Mouse (Mus musculus) midbrain, embryonic 14.5 days (tissue): ENCODE results near the gene Krt24. TPM values are rescaled to one million over a fixed set of nuclear protein-coding genes. Genes with fewer than 3 reads are reported as not detected.
"Not testable (repeated sequence)": the region's sequence is repeated elsewhere in the genome, so short reads cannot be mapped to it uniquely, and the experiment has no call there.

Source experiments
- ATAC-seq: fragments of 200-750 bp; cut with Nextera tagmentation; 2 replicates; pipeline ENCODE4 v1.8.0; 2017; ENCODE audit warnings: moderate number of reproducible peaks, moderate library complexity; ENCODE audit not compliant: low FRiP score, low TSS enrichment
- DNase-seq: peaks from one replicate; pipeline ENCODE4 v3.0.0-alpha.2; 2015
- H3K27ac ChIP-seq: fragments of 300-500 bp; sonication (generic); replicated peaks from 2 replicates; pipeline ENCODE4 v1.5.1; 2014; ENCODE audit warnings: mild to moderate bottlenecking, low read depth, low read length, moderate library complexity
- H3K27me3 ChIP-seq: fragments of 300-500 bp; sonication (generic); 2 replicates; pipeline ENCODE4 v1.6.1; 2014; ENCODE audit warnings: low read length, control low read depth, mixed read lengths; ENCODE audit not compliant: control insufficient read depth, insufficient read depth
- H3K36me3 ChIP-seq: fragments of 300-500 bp; sonication (generic); 2 replicates; pipeline ENCODE4 v1.6.1; 2014; ENCODE audit warnings: low read length, control low read depth; ENCODE audit not compliant: control insufficient read depth, insufficient read depth
- H3K4me1 ChIP-seq: fragments of 300-500 bp; sonication (generic); 2 replicates; pipeline ENCODE4 v1.6.1; 2014; ENCODE audit warnings: mild to moderate bottlenecking, antibody characterized with exemption, low read length, control low read depth; ENCODE audit not compliant: control insufficient read depth, insufficient read depth
- H3K4me2 ChIP-seq: fragments of 300-500 bp; sonication (generic); 2 replicates; pipeline ENCODE4 v1.6.1; 2014; ENCODE audit warnings: mild to moderate bottlenecking, low read length, moderate library complexity
- H3K4me3 ChIP-seq: fragments of 300-500 bp; sonication (generic); replicated peaks from 2 replicates; pipeline ENCODE4 v1.5.1; 2014; ENCODE audit warnings: low read depth, low read length
- H3K9ac ChIP-seq: fragments of 300-500 bp; sonication (generic); replicated peaks from 2 replicates; pipeline ENCODE4 v1.6.1; 2014; ENCODE audit warnings: mild to moderate bottlenecking, low read length, moderate library complexity
- H3K9me3 ChIP-seq: fragments of 300-500 bp; sonication (generic); 2 replicates; pipeline ENCODE4 v1.6.1; 2016; ENCODE audit warnings: low read length, control low read depth, mixed read lengths; ENCODE audit not compliant: control insufficient read depth
- WGBS: fragments of 180-500 bp; shearing (Covaris S2); extraction: QIAGEN DNeasy Blood & Tissue Kit; methylation state at CpG from one replicate; pipeline ENCODE4 v1.1.7; 2014; 5-methylcytosine and 5-hydroxymethylcytosine counted together
- polyA plus RNA-seq: library from polyadenylated mRNA; unstranded; fragments of >200 nt; fragmentation: Nextera tagmentation; extraction: Ambion mirVana; gene quantifications from 2 replicates; pipeline ENCODE4 v1.2.1, GENCODE M21; 2014

Krt24 gene
- polyA plus RNA-seq, 1 experiment from 2014 or later, result not detected

- ATAC-seq (no peak), DNase-seq (no peak)
- no peak overlapping the region for H3K4me2 ChIP-seq
- H3K27ac ChIP-seq, result no peak overlapping the region
- no peaks in the 10 kb centered on the region for H3K27me3 ChIP-seq
- H3K9me3 ChIP-seq, result no peaks in the 10 kb centered on the region
- H3K9ac ChIP-seq, result no peak overlapping the region
- no peaks in the 10 kb centered on the region for H3K4me1 ChIP-seq
- no peaks in the 10 kb centered on the region for H3K36me3 ChIP-seq
- WGBS, result 66% methylated on average over 5 of the region's 5 CpGs
- no peak overlapping the region for H3K4me3 ChIP-seq
Measured at GRCm38 (mm10) chr11:99250241-99250640, 34.8 kb downstream of the Krt24 start.

DNA sequence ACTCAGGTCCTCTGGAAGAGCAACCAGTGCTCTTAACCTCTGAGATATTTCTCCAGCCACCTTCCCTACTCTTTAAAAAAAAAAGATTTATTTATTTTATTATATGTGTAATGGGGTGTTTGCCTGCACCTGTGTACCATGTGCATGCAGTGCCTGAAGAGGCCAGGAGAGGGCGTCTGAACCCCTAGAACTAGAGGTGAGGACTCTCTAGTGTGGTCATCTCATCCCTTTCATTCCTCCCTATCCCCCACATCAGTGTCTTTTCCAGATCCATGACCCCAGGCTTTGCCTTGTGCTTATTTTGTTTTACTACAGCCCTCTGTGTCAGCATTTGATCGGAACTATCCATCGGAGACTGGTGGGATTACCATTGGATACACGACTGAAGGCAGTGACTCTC is 35.9 kb downstream of the Krt24 start:
- H3K27ac ChIP-seq, result no peak overlapping the region
- no peak for ATAC-seq
- no peaks in the 10 kb centered on the region for H3K27me3 ChIP-seq
- WGBS, result 60% methylated on average over 4 of the region's 4 CpGs
- H3K9me3 ChIP-seq, result no peaks in the 10 kb centered on the region
- DNase-seq, result peak; percentile 27
- H3K4me3 ChIP-seq, result no peak overlapping the region
- no peaks in the 10 kb centered on the region for H3K36me3 ChIP-seq
- no peak overlapping the region for H3K4me2 ChIP-seq
- no peak overlapping the region for H3K9ac ChIP-seq
- H3K4me1 ChIP-seq, result no peaks in the 10 kb centered on the region

- no peak overlapping the region for H3K4me3 ChIP-seq
- DNase-seq (no peak), ATAC-seq (no peak)
- H3K36me3 ChIP-seq, result no peaks in the 10 kb centered on the region
- H3K4me1 ChIP-seq, result no peaks in the 10 kb centered on the region
- H3K9ac ChIP-seq, result no peak overlapping the region
- 92% methylated on average over 4 of the region's 4 CpGs for whole genome bisulfite sequencing
- no peaks in the 10 kb centered on the region for H3K27me3 ChIP-seq
- H3K27ac ChIP-seq, result no peak overlapping the region
- H3K9me3 ChIP-seq, result no peaks in the 10 kb centered on the region
- no peak overlapping the region for H3K4me2 ChIP-seq
Measured at GRCm38 (mm10) chr11:99247916-99248315, 37.1 kb downstream of the Krt24 start.

DNA sequence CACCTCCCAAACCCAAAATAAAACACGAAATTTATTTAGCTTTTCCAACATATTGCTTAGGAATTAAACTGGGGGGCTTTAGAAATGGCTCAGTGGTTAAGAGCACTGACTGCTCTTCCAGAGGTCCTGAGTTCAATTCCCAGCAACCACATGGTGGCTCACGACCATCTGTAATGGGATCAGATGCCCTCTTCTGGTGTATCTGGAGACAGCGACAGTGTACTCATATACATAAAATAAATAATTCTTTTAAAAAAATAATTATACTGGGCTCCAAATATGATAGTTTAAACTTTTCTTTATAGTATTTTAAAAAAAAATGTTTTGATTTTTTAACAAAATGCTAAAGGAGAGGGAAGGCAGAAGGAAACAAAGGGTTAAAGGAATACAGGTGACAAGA is 40.5 kb downstream of the Krt24 start:
- not testable (repeated sequence) for H3K4me3 ChIP-seq, H3K9me3 ChIP-seq, H3K36me3 ChIP-seq, H3K9ac ChIP-seq, H3K27me3 ChIP-seq, ATAC-seq, H3K4me2 ChIP-seq, DNase-seq, H3K4me1 ChIP-seq, H3K27ac ChIP-seq
- 51% methylated on average over 3 of the region's 3 CpGs for WGBS

GRCm38 (mm10) chr11:99243820-99244374 is 41.2 kb downstream of the Krt24 start, which contains the start of gene Krt222:
TSS of gene Krt222 (minus strand) at chr11:99244085.
- Histone ChIP-seq H3K9me3 (no peaks in the 10 kb centered on the region), H3K4me1 (no peaks in the 10 kb centered on the region), H3K9ac (peak within 1 kb of the TSS; percentile 46), H3K4me3 (peak within 1 kb of the TSS; percentile 30), H3K4me2 (peak within 1 kb of the TSS; percentile 52), H3K36me3 (no peaks in the 10 kb centered on the region), H3K27ac (peak within 1 kb of the TSS; percentile 79), H3K27me3 (no peaks in the 10 kb centered on the region)
- ATAC-seq (no peak), DNase-seq (peak; percentile 65)
- WGBS, result 8% methylated on average over 17 of the region's 17 CpGs

- peak overlapping the region; percentile 79 for H3K27ac ChIP-seq
- no peaks in the 10 kb centered on the region for H3K36me3 ChIP-seq
- H3K9me3 ChIP-seq, result no peaks in the 10 kb centered on the region
- peak overlapping the region; percentile 52 for H3K4me2 ChIP-seq
- no peaks in the 10 kb centered on the region for H3K27me3 ChIP-seq
- WGBS, result 68% methylated on average over 3 of the region's 3 CpGs
- no peaks in the 10 kb centered on the region for H3K4me1 ChIP-seq
- ATAC-seq, result no peak
- H3K4me3 ChIP-seq, result peak overlapping the region; percentile 30
- H3K9ac ChIP-seq, result peak overlapping the region; percentile 46
- DNase-seq, result peak; percentile 2
Measured at GRCm38 (mm10) chr11:99243200-99243819, 41.8 kb downstream of the Krt24 start.

GRCm38 (mm10) chr11:99242056-99242455 is 43.0 kb downstream of the Krt24 start:
- H3K27me3 ChIP-seq, result no peaks in the 10 kb centered on the region
- no peak for DNase-seq
- no peaks in the 10 kb centered on the region for H3K4me1 ChIP-seq
- no peaks in the 10 kb centered on the region for H3K9me3 ChIP-seq
- no peak for ATAC-seq
- no peak overlapping the region for H3K4me2 ChIP-seq
- H3K4me3 ChIP-seq, result no peak overlapping the region
- no peak overlapping the region for H3K27ac ChIP-seq
- H3K36me3 ChIP-seq, result no peaks in the 10 kb centered on the region
- WGBS, result 79% methylated on average over 5 of the region's 5 CpGs
- no peak overlapping the region for H3K9ac ChIP-seq

DNA sequence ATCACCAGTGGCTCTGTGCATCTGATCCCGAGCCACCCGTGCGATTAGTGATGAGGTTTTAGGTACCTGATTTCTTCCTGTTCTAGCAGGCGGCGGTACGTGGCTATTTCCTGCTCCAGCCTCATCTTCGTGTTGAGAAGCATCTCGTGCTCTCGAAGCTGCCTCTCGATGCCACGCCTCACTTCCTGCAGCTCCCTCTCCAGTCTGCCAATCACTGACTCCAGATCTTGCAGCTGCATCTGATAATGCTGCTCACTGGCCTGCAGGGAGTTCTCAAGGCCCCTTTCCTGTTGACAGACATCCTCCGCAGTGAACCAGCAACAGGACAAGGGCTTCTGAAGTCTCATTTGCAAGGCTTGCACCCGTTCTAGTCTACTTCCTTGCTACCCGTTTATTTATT is 46.6 kb downstream of the Krt24 start:
- no peak for DNase-seq
- H3K4me3 ChIP-seq, result no peak overlapping the region
- H3K4me2 ChIP-seq, result no peak overlapping the region

More for the DNA sequence above, 46.6 kb downstream of the Krt24 start:
- H3K27me3 ChIP-seq, result no peaks in the 10 kb centered on the region
- 67% methylated on average over 14 of the region's 14 CpGs for whole genome bisulfite sequencing
- H3K4me1 ChIP-seq, result no peaks in the 10 kb centered on the region
- no peaks in the 10 kb centered on the region for H3K9me3 ChIP-seq
- no peaks in the 10 kb centered on the region for H3K36me3 ChIP-seq
- H3K9ac ChIP-seq, result no peak overlapping the region; the same call in 1 of the 2 replicates
- ATAC-seq, result no peak
- H3K27ac ChIP-seq, result no peak overlapping the region
